14 mouse cellular contexts compared by ENCODE assay signal in genomic region chr1:167082506-167083100, GRCm38 (mm10).
A peak's percentile ranks its signal among the peaks of the same experiment; 100 is the strongest.
DNase-seq lines count a peak whose midpoint lies in the region; ATAC-seq lines count a peak whose summit lies in the region.
"Had no signal": no experiment of that assay in that cellular context is flagged by ENCODE, and none has a peak within 500 bp of the region (broad histone marks: within the 10 kb centered on the region; RNA-seq: fewer than 3 reads in every experiment).

No protein-coding gene starts in this region.

- peaks cover 4% of the 10 kb centered on the region; the same call in 1 of the 2 replicates for H3K36me3 ChIP-seq in forebrain, embryonic 14.5 days (ENCODE audit: control insufficient read depth, insufficient read depth, low read length)
- peaks cover 9% of the 10 kb centered on the region for H3K36me3 ChIP-seq in neural tube, embryonic 13.5 days
- no peaks in the 10 kb centered on the region for H3K36me3 ChIP-seq in intestine, embryonic 15.5 days
- H3K36me3 ChIP-seq: kidney, embryonic 15.5 days had no signal

- peaks cover 21% of the 10 kb centered on the region; the same call in 1 of the 2 replicates for H3K4me1 ChIP-seq in forebrain, embryonic 14.5 days (ENCODE audit: control insufficient read depth, insufficient read depth, low read length)
- peaks cover 42% of the 10 kb centered on the region for H3K4me1 ChIP-seq in neural tube, embryonic 13.5 days (replicated peaks)
- H3K4me1 ChIP-seq in intestine, embryonic 15.5 days (replicated peaks), result no peaks in the 10 kb centered on the region

- no peak overlapping the region for H3K4me2 ChIP-seq in forebrain, embryonic 14.5 days (ENCODE audit: low read length)
- no peak overlapping the region for H3K4me2 ChIP-seq in neural tube, embryonic 13.5 days
- no peak overlapping the region for H3K4me2 ChIP-seq in intestine, embryonic 15.5 days (replicated peaks)
- H3K4me2 ChIP-seq: kidney, embryonic 15.5 days; liver, embryonic 11.5 days had no signal

- ATAC-seq in forebrain, embryonic 14.5 days, result peak; percentile 77
- ATAC-seq in neural tube, embryonic 13.5 days (ENCODE audit: low read depth), result peak; percentile 77
- no peak for ATAC-seq in intestine, embryonic 15.5 days

- no peaks in the 10 kb centered on the region for H3K27me3 ChIP-seq in forebrain, embryonic 14.5 days (replicated peaks; ENCODE audit: control insufficient read depth, insufficient read depth, low read length)
- H3K27me3 ChIP-seq in neural tube, embryonic 13.5 days, result no peaks in the 10 kb centered on the region
- H3K27me3 ChIP-seq in intestine, embryonic 15.5 days (replicated peaks), result no peaks in the 10 kb centered on the region
- H3K27me3 ChIP-seq: kidney, embryonic 15.5 days had no signal

- no peaks in the 10 kb centered on the region for H3K9me3 ChIP-seq in forebrain, embryonic 14.5 days (replicated peaks; ENCODE audit: control insufficient read depth, low read length)
- H3K9me3 ChIP-seq in neural tube, embryonic 13.5 days, result no peaks in the 10 kb centered on the region
- H3K9me3 ChIP-seq in intestine, embryonic 15.5 days, result no peaks in the 10 kb centered on the region
- H3K9me3 ChIP-seq: kidney, embryonic 15.5 days had no signal

- DNase-seq in embryo, embryonic 11.5 days (ENCODE audit: low read depth, low spot score), result peak; percentile 20
- DNase-seq in forebrain, embryonic 14.5 days (ENCODE audit: low spot score), result peak; percentile 79
- DNase-seq in mesoderm, embryonic 11.5 days (ENCODE audit: low read depth, low spot score), result peak; percentile 72
- DNase-seq in urinary bladder, postnatal 10 days (ENCODE audit: low spot score), result no peak
- no peak for DNase-seq in cerebellum, postnatal 14 days
- DNase-seq in cerebellum, adult 18-20 months, result no peak
- DNase-seq: adrenal gland, postnatal 14 days; heart, adult 18-20 months; lung, postnatal 14 days; right cerebral cortex, postnatal 4 days had no signal

- H3K27ac ChIP-seq in forebrain, embryonic 14.5 days (ENCODE audit: low read depth, low read length), result peak overlapping the region; percentile 78
- peak overlapping the region; percentile 78 for H3K27ac ChIP-seq in neural tube, embryonic 13.5 days (replicated peaks)
- H3K27ac ChIP-seq in intestine, embryonic 15.5 days, result no peak overlapping the region
- H3K27ac ChIP-seq: kidney, embryonic 15.5 days had no signal

- 4% methylated on average over 4 of the region's 4 CpGs for WGBS in forebrain, embryonic 14.5 days
- 10% methylated on average over 4 of the region's 4 CpGs for WGBS in neural tube, embryonic 13.5 days
- 45% methylated on average over 4 of the region's 4 CpGs for WGBS in intestine, embryonic 15.5 days

- no peak overlapping the region for H3K4me3 ChIP-seq in forebrain, embryonic 14.5 days (ENCODE audit: low read depth, low read length)
- H3K4me3 ChIP-seq in neural tube, embryonic 13.5 days, result no peak overlapping the region
- no peak overlapping the region for H3K4me3 ChIP-seq in intestine, embryonic 15.5 days (replicated peaks)
- H3K4me3 ChIP-seq: kidney, embryonic 15.5 days had no signal

- H3K9ac ChIP-seq in forebrain, embryonic 14.5 days (ENCODE audit: low read length), result no peak overlapping the region
- H3K9ac ChIP-seq in neural tube, embryonic 13.5 days, result no peak overlapping the region
- no peak overlapping the region for H3K9ac ChIP-seq in intestine, embryonic 15.5 days
- H3K9ac ChIP-seq: kidney, embryonic 15.5 days had no signal

Comparison
In these comparisons a context has a peak if more than half of its experiments do, and no peak if none do; other contexts are left out.
1. DNase-seq: peak in embryo, embryonic 11.5 days (single experiment), forebrain, embryonic 14.5 days (single experiment) and mesoderm, embryonic 11.5 days (single experiment); none in urinary bladder, postnatal 10 days (single experiment), cerebellum, postnatal 14 days (0 of 2) and cerebellum, adult 18-20 months (0 of 2).